Mouse (Mus musculus): ENCODE results near the gene Thumpd3.

Gene Thumpd3

DNA sequence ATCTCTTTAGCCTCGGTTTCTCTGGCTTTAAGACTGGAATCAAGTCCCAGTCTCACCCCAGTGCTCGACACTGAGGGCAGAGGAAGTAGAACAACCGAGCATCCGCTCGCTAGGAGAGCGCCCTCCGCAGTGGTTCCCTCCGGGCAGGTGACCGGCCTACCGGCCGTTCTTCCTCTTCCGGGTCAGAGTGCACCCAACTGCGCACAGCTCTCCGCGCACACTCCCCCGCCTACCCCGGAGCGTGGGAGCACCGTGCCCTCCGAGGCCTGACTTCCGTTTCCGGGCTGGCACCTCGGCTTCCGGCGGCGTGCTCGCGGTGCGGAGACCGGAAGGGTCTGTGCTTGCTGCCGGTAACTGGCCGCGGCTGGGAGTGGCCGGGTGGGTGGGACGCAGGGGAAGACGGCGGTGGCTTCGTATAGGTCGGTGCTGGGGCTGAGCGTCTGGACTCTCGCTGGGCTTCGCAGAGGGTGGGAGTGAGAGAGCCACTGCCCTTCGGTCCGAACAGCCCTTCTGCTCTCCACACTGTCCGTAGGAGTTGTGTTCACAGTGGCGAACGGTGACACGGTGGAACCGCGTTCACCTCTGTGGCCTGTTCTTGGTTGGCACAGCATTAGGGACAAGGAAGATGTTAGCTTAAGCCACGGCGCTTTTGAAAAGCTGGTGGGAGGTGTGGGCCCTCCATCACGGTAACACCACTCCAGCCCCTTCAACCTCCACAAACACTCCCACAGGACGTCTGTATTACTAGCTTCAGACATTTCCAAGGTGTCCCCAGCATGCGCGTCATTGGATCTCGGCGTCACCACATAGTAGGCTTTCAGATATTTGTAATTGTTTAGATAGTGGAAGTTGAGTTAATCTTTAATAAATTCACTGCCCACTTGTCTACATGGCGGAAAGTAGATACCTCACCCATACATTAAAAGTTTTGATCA lies at the start of gene Thumpd3:
Gene Thumpd3 (plus strand): TSS at position 185 of the 935 bp plus-strand sequence.
- peak; percentile 94 to 95 for DNase-seq

DNA sequence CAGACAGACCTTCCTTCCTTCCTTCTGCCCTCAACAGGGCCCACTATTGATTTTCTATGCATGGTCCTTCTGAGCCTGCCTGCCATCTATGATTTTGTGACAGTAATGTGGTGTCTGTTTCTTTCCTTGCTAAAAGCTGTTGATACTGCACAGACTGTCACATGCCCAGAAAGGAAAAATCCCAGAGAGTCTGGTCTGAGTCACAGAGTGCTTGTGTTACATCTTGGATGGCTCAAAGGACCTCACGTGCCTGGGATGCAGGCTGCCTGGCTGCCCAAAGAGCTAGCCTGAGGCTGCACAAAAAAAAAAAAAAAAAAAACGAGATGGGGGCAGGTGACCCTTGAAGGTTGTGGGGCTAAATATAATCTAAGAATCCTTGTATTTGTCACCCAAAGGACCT lies 46.8 kb upstream of the Thumpd3 start:
- DNase-seq = no peak

- DNase-seq = peak; percentile 34 to 47
Measured at GRCm38 (mm10) chr6:113000666-113001287, 45.2 kb upstream of the Thumpd3 start.

DNA sequence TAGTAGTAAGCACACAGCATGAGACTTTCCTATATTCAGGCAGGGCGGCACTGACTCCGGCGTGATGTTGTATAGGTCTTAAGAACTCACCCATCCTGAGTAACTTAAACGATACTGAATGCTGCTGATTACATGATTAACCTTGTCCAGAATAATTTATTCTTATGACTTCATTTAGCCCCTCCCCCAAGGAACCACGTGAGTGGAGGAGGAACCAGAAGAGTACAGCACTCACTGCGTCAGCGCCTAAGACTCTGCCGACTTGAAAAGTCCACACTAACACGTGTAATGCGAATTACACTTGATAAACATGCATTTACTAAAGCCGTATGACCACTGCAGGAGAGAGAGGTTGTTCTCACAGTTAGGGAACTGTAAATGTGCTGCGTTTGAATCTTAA lies 44.3 kb upstream of the Thumpd3 start:
- DNase-seq = no peak

DNA sequence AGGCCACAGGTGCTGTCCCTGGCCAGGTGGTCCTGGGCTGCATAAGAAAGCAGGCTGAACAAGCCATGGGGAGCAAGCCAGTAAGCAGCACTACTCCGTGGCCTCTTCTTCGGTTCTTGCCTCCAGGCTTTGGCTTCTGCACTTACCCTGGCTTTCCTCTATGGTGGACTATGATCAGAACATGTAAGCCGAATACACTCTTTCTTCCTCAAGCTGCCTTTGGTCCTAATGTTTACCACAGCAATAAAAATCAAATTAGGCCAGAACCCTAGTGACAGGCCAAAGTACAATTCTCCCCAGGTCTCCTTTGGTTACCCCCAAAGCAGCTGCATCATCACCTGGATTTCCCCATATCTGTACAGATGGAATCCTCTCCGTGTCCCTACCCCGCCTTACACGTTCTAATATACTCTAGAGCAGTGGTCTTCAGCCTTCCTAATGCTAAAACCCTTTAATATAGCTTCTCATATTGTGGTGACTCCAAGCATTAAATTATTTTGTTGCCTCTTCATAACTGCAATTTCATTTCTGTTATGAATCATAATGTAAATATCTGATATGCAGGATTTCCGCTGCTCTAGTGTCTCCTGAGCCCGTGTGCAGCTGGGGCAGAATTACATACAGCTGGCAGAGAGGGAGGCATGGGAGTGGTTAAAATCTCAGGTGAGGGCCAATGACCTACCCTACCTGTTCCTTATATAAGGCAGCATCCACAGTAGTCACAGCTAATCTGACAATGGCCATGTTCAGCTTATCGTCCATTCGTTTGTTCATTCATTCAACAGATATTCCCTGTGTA lies 42.5 kb upstream of the Thumpd3 start:
- DNase-seq = no peak

DNA sequence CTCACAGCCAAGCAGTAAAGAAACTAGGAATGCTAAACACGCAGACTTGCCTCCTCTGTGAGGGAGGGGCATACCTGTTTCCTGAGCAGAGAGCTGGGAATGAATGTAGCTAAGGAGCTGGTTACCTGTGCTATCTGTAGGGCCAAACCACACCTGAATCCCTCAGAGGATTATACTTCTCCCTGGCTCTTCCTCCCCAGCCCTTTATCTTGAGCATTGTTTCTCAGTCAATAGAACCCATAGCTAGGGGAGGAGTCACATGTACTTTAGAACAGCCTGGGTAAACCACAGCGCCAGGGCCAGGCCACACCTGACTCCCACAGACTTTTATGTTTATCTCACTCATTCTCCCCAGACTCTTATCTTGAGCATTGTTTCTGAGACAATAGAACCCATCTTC lies 39.2 kb upstream of the Thumpd3 start:
- DNase-seq = no peak

GRCm38 (mm10) chr6:113011886-113012285 lies 34.1 kb upstream of the Thumpd3 start:
- no peak for DNase-seq

DNA sequence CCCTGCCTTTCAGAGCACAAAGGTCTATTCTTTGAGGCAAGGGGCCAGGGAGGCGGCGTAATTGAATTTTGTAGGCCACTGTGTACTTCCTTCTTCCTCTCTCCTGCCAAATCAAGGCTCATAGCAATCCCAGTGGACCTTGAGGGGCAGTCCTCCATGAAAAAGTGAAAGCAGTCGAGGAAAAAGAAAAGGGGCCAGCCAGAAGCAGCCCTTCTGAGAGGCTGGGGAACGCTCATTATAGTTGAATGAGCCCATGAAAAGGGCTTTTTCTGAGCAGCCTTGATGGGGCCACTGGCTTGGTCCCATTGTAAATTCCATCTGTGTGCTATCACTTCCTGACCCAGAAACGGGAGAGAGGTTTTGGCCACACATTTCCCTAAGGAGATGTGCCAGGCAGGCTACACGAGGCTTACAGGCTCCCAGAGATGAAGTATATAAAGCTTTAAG lies 33.5 kb upstream of the Thumpd3 start:
- no peak for DNase-seq

DNA sequence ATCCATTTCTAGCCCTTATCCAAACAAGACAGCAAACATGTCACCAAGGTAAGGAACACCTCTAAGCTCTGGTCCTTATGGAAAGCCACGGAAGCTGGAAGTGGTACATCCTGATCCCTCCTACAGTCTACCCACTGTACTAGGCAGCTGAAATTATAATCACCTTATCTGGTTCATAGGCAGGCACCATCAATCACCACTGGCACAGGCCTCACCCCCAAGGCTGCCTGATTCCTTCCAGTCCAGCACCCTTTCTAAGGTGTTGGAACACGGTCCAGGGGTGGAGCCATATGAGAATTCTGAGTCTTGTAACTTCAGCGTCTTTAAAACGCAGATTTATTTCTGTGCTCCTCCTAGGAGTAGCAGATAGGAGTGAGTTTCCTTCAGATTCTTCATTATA lies 32.5 kb upstream of the Thumpd3 start:
- no peak for DNase-seq

DNA sequence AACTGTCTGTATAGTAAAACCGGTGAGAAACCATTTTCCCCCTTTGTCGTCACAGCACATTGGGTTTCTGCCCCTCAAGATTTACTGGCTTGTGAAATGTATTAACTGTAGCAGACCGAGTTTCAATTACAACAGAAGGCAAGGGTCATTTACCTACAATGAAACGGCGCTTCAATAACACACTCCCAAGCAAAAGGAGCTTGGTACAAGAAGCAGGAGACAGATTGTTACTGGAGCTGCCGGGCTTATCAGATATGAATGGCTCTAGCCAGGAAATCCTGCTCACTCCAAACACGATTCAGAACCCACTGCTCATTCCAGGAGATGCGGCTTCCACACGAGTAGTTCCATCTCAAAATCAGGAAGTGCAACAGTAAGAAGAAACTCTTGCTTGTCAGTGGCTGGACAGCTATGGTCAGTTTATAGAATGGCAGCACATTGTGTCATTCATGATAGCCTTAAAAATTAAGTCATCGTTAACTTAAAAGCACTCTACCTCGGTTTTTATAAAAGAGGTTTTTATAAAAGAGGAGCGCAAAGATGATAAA lies 28.5 kb upstream of the Thumpd3 start:
- DNase-seq = no peak

GRCm38 (mm10) chr6:113018139-113018538 lies 27.9 kb upstream of the Thumpd3 start:
- no peak for DNase-seq

GRCm38 (mm10) chr6:113024866-113025265 lies 21.2 kb upstream of the Thumpd3 start:
- DNase-seq = no peak

- no peak for DNase-seq
Measured at GRCm38 (mm10) chr6:113025774-113026173, 20.3 kb upstream of the Thumpd3 start.

- no peak for DNase-seq
Measured at GRCm38 (mm10) chr6:113027446-113027845, 18.6 kb upstream of the Thumpd3 start.

GRCm38 (mm10) chr6:113029006-113029405 lies 17.0 kb upstream of the Thumpd3 start:
- no peak for DNase-seq

DNA sequence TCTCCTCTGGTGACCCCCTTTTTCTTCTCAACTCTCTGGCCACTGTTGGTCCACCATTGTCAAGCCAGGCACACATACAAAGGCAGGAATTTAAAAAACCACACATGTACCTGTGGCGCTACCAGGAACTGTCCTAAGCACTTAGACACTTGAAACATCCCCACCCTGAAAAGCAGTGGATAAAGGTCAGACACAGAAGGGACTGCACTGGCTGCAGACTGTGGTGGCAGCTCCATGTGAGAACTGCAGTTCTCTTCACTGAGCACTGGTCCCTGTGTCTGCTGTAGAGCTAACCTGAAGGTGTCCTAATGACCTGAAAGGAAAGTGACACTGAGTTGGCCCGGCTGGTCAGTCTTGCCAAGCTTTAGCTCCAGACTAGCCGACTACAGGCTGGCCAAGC lies 15.5 kb upstream of the Thumpd3 start:
- no peak for DNase-seq

- no peak for DNase-seq
Measured at GRCm38 (mm10) chr6:113030970-113031660, 14.9 kb upstream of the Thumpd3 start.

GRCm38 (mm10) chr6:113032121-113032520 lies 13.9 kb upstream of the Thumpd3 start:
- DNase-seq = no peak

- DNase-seq = no peak
Measured at GRCm38 (mm10) chr6:113033185-113033584, 12.8 kb upstream of the Thumpd3 start.

- DNase-seq = no peak
Measured at GRCm38 (mm10) chr6:113034466-113034865, 11.6 kb upstream of the Thumpd3 start.

GRCm38 (mm10) chr6:113036463-113037175 lies 9.4 kb upstream of the Thumpd3 start:
- DNase-seq = no peak
